Mouse (Mus musculus): Measurements from ENCODE around the gene Kcnc3. TPM values are rescaled to one million over a fixed set of nuclear protein-coding genes. Genes with fewer than 3 reads are reported as not detected.
A peak's percentile ranks its signal among the peaks of the same experiment; 100 is the strongest.

The Kcnc3 gene
- total RNA-seq, 2 experiments from 2014 or later, result 184 to 186 TPM

- peak overlapping the region; percentile 91 for H3K27ac ChIP-seq
- no peak for TF ChIP-seq CTCF (conservative IDR thresholded peaks at IDR 0.05)
Observed at GRCm38 (mm10) chr7:44605436-44605835, 15.0 kb downstream of the Kcnc3 start.

GRCm38 (mm10) chr7:44606171-44606901 is 15.9 kb downstream of the Kcnc3 start:
- TF ChIP-seq CTCF (conservative IDR thresholded peaks at IDR 0.05), result no peak
- Histone ChIP-seq H3K27ac (peak overlapping the region; percentile 91), H3K4me3 (peak overlapping the region; percentile 37; the same call in 1 of the 2 replicates)
- DNase-seq (ENCODE audit: low spot score in 2 of 2), result no peak

More at GRCm38 (mm10) chr7:44605436-44605835, 15.0 kb downstream of the Kcnc3 start:
- no peak for DNase-seq (ENCODE audit: low spot score in 2 of 2)
- H3K4me3 ChIP-seq, result no peak overlapping the region

GRCm38 (mm10) chr7:44612192-44612591 is 21.7 kb downstream of the Kcnc3 start:
- TF ChIP-seq CTCF (conservative IDR thresholded peaks at IDR 0.05), result no peak
- no peak for DNase-seq (ENCODE audit: low spot score in 2 of 2)
- Histone ChIP-seq H3K4me3 (no peak overlapping the region), H3K27ac (no peak overlapping the region)

GRCm38 (mm10) chr7:44614041-44614688 is 23.7 kb downstream of the Kcnc3 start:
- DNase-seq (ENCODE audit: low spot score in 2 of 2), result no peak
- no peak overlapping the region for H3K4me3 ChIP-seq
- no peak overlapping the region for H3K27ac ChIP-seq
- no peak for TF ChIP-seq CTCF (conservative IDR thresholded peaks at IDR 0.05)

- TF ChIP-seq CTCF (conservative IDR thresholded peaks at IDR 0.05), result no peak
- Histone ChIP-seq H3K27ac (no peak overlapping the region), H3K4me3 (no peak overlapping the region)
- DNase-seq (ENCODE audit: low spot score in 2 of 2), result no peak
Observed at GRCm38 (mm10) chr7:44615309-44615708, 24.8 kb downstream of the Kcnc3 start.

- Histone ChIP-seq H3K27ac (no peak overlapping the region), H3K4me3 (no peak overlapping the region)
- no peak for TF ChIP-seq CTCF (conservative IDR thresholded peaks at IDR 0.05)
- no peak for DNase-seq (ENCODE audit: low spot score in 2 of 2)
Observed at GRCm38 (mm10) chr7:44615987-44616386, 25.5 kb downstream of the Kcnc3 start.

- H3K4me3 ChIP-seq, result no peak overlapping the region
- DNase-seq (ENCODE audit: low spot score in 2 of 2), result no peak
- peak; percentile 60 for TF ChIP-seq CTCF (conservative IDR thresholded peaks at IDR 0.05)
- no peak overlapping the region for H3K27ac ChIP-seq
Observed at GRCm38 (mm10) chr7:44617059-44617458, 26.6 kb downstream of the Kcnc3 start.

- DNase-seq (ENCODE audit: low spot score in 2 of 2), result no peak
- no peak overlapping the region for H3K27ac ChIP-seq
- no peak overlapping the region for H3K4me3 ChIP-seq
- no peak for TF ChIP-seq CTCF (conservative IDR thresholded peaks at IDR 0.05)
Observed at GRCm38 (mm10) chr7:44623714-44624542, 33.5 kb downstream of the Kcnc3 start.

GRCm38 (mm10) chr7:44624543-44624826 is 34.0 kb downstream of the Kcnc3 start:
- H3K4me3 ChIP-seq, result no peak overlapping the region
- no peak for TF ChIP-seq CTCF (conservative IDR thresholded peaks at IDR 0.05)
- no peak for DNase-seq (ENCODE audit: low spot score in 2 of 2)
- no peak overlapping the region for H3K27ac ChIP-seq

GRCm38 (mm10) chr7:44624828-44625227 is 34.4 kb downstream of the Kcnc3 start:
- Histone ChIP-seq H3K4me3 (no peak overlapping the region), H3K27ac (no peak overlapping the region)
- DNase-seq (ENCODE audit: low spot score in 2 of 2), result no peak
- TF ChIP-seq CTCF (conservative IDR thresholded peaks at IDR 0.05), result no peak

- no peak overlapping the region for H3K4me3 ChIP-seq
- no peak for DNase-seq (ENCODE audit: low spot score in 2 of 2)
- no peak overlapping the region for H3K27ac ChIP-seq
- no peak for TF ChIP-seq CTCF (conservative IDR thresholded peaks at IDR 0.05)
Observed at GRCm38 (mm10) chr7:44625241-44626067, 35.0 kb downstream of the Kcnc3 start.

- no peak for DNase-seq (ENCODE audit: low spot score in 2 of 2)
- no peak overlapping the region for H3K4me3 ChIP-seq
- TF ChIP-seq CTCF (conservative IDR thresholded peaks at IDR 0.05), result peak; percentile 32
- no peak overlapping the region for H3K27ac ChIP-seq
Observed at GRCm38 (mm10) chr7:44626068-44626385, 35.6 kb downstream of the Kcnc3 start.

GRCm38 (mm10) chr7:44626966-44627365 is 36.5 kb downstream of the Kcnc3 start:
- no peak overlapping the region for H3K27ac ChIP-seq

More at GRCm38 (mm10) chr7:44626966-44627365, 36.5 kb downstream of the Kcnc3 start:
- DNase-seq (ENCODE audit: low spot score in 2 of 2), result no peak
- H3K4me3 ChIP-seq, result no peak overlapping the region
- no peak for TF ChIP-seq CTCF (conservative IDR thresholded peaks at IDR 0.05)

Measured in layer of hippocampus, adult 2 months (tissue).